Mouse (Mus musculus): ENCODE data around the gene Cdh23. TPM values are rescaled to one million over a fixed set of nuclear protein-coding genes. Genes with fewer than 3 reads are reported as not detected.
A peak's percentile ranks its signal among the peaks of the same experiment; 100 is the strongest.

Cdh23 gene
- polyA plus RNA-seq, 1 experiment from 2014 or later: 0.19 TPM

DNA sequence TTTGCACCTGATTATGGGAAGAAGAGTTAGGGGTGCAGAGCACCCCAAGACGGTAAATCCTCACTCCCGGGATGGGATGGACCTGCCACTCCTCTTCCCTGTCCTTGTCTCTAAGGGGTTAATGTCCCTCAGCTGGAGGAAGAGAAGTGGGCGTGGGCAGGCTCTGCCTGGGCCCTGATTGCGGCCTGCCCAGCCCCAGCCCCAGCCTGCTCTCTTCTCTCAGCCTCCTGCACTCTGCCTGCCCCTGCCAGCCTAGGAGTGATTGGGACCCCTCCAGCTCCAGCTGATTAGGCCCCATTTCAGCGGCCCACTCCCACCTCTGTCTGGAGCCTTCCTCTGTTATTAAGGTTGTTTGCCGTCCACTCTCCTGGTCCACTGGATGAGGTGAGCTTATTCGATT is 133.3 kb downstream of the Cdh23 start:
- Histone ChIP-seq H3K4me3 (no peak overlapping the region), H3K4me2 (no peak overlapping the region), H3K9ac (no peak overlapping the region), H3K4me1 (peaks cover 14% of the 10 kb centered on the region), H3K36me3 (no peaks in the 10 kb centered on the region), H3K9me3 (replicated peaks) (no peaks in the 10 kb centered on the region), H3K27me3 (replicated peaks) (0 out of 2 replicates have a peak, but pooled peaks cover 5% of the 10 kb centered on the region), H3K27ac (no peak overlapping the region)
- 31% methylated on average over 7 of the region's 7 CpGs for WGBS (ENCODE audit: insufficient replicate concordance)
- ATAC-seq: no peak

DNA sequence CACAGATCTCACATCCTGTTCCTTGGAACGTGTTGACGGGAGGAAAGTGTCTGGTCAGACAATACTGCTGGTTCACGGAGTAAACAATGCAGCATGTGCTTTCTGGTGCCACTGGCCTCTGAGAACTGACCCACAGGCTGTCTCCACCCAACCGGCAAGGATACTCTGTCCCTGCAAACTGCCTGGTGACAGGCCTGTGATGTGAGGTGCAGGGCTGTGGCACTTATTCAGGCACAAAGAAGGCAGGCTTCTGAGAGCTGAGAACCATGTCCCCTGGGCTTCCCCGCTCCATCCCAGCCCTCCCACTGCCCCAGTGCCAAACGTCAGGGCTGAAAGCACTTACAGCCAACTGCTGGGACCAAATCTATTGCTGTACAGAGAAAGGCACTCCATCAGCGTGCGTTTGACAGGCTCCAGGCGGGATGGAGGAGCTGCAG is 137.8 kb downstream of the Cdh23 start:
- no peak overlapping the region for H3K27ac ChIP-seq
- no peaks in the 10 kb centered on the region for H3K9me3 ChIP-seq (replicated peaks)
- H3K27me3 ChIP-seq (replicated peaks): no peaks in the 10 kb centered on the region
- H3K9ac ChIP-seq: no peak overlapping the region
- no peaks in the 10 kb centered on the region for H3K36me3 ChIP-seq
- ATAC-seq: no peak
- no peak overlapping the region for H3K4me3 ChIP-seq
- peaks cover 5% of the 10 kb centered on the region; the same call in 1 of the 2 replicates for H3K4me1 ChIP-seq
- WGBS (ENCODE audit: insufficient replicate concordance): 34% methylated on average over 9 of the region's 9 CpGs
- no peak overlapping the region for H3K4me2 ChIP-seq

GRCm38 (mm10) chr10:60552951-60553635 is 143.2 kb downstream of the Cdh23 start:
- H3K4me3 ChIP-seq: no peak overlapping the region
- no peak overlapping the region for H3K9ac ChIP-seq
- ATAC-seq: no peak
- WGBS (ENCODE audit: insufficient replicate concordance): 64% methylated on average over 4 of the region's 4 CpGs
- H3K27ac ChIP-seq: no peak overlapping the region
- H3K4me2 ChIP-seq: no peak overlapping the region
- H3K36me3 ChIP-seq: no peaks in the 10 kb centered on the region
- H3K27me3 ChIP-seq (replicated peaks): no peaks in the 10 kb centered on the region
- H3K4me1 ChIP-seq: no peaks in the 10 kb centered on the region
- H3K9me3 ChIP-seq (replicated peaks): no peaks in the 10 kb centered on the region

DNA sequence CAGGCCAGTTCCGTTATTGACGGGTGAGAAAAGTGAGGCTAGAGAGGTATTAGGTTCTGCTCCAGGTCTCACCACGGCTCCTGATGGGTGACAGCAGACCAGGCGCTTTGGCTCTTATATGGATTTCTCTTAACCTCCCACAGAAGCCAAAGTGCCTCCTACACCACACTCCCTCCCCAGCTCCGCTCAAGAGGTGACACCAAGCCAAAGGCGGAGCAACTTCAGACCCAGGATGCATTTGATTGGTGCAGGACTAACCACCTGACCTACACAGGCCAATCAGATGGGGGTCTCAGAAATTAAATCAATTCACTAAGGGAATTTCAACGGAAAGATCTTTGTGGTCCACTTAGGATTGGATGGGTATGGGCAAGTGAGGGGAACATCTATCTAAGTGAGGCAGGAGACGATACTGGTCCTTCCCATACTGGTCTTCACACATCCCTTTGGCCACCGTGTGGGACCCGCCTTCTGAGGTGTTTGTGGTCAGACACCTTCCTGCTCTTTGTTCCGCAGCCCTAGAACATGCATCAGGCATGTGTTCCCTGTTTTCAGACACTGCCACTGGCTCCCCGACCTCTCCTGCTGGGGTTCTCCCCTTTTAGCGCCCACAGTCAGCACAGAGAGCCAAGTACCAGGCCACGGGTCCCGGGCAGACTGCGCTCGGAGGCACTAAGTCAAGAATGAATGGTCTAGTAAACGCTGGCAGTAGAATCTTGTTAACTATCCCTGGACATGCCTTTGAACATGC is 157.0 kb downstream of the Cdh23 start:
- no peak overlapping the region for H3K4me2 ChIP-seq
- no peak for ATAC-seq
- no peaks in the 10 kb centered on the region for H3K9me3 ChIP-seq (replicated peaks)
- no peak overlapping the region for H3K9ac ChIP-seq
- WGBS (ENCODE audit: insufficient replicate concordance): 57% methylated on average over 18 of the region's 18 CpGs
- peaks cover 5% of the 10 kb centered on the region; the same call in 1 of the 2 replicates for H3K27me3 ChIP-seq (replicated peaks)
- 0 out of 2 replicates have a peak, but pooled peaks cover 7% of the 10 kb centered on the region for H3K4me1 ChIP-seq
- no peak overlapping the region for H3K27ac ChIP-seq
- no peak overlapping the region for H3K4me3 ChIP-seq
- no peaks in the 10 kb centered on the region for H3K36me3 ChIP-seq

DNA sequence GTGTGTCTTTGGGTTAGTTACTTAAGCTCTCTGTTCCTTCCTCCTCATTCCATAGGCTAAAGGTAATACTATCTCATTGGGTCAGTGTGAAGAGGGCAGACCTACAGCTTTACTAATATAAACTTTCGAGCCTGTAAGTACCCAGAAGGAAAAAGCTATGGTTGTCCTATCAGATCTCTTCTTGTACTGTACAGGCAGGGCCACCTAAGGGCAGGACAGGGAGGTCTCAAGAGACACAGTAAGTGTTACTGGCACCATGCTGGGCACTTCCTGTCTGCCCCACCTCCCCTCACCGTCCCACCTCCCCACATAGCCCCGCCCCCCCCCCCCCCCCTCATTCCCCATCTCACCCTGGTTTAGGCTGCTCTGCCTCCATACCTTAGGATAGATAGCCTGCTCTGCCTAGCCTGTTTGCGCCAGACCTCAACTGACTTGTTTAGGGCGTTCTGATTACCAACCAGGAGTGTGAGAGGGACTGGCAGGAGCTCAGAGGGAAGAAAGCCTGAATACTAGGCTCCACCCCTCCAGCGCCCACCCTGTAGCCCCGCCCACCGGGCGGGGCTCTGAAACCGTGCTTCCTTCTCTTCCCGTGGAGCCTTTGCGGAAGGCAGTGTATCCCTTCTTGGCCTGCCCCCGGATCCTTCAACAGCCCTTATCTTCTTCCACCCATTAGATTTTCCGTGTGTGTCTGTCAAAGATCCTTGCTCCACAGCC is 160.0 kb downstream of the Cdh23 start:
- Histone ChIP-seq H3K9me3 (replicated peaks) (no peaks in the 10 kb centered on the region), H3K4me2 (peak overlapping the region; percentile 40), H3K36me3 (no peaks in the 10 kb centered on the region), H3K4me1 (0 out of 2 replicates have a peak, but pooled peaks cover 7% of the 10 kb centered on the region), H3K4me3 (0 out of 2 replicates have a peak overlapping the region, but pooled peaks have one; percentile 3), H3K27me3 (replicated peaks) (peaks cover 5% of the 10 kb centered on the region; the same call in 1 of the 2 replicates), H3K27ac (no peak overlapping the region), H3K9ac (no peak overlapping the region)
- ATAC-seq: no peak
- WGBS (ENCODE audit: insufficient replicate concordance): 10% methylated on average over 14 of the region's 14 CpGs

DNA sequence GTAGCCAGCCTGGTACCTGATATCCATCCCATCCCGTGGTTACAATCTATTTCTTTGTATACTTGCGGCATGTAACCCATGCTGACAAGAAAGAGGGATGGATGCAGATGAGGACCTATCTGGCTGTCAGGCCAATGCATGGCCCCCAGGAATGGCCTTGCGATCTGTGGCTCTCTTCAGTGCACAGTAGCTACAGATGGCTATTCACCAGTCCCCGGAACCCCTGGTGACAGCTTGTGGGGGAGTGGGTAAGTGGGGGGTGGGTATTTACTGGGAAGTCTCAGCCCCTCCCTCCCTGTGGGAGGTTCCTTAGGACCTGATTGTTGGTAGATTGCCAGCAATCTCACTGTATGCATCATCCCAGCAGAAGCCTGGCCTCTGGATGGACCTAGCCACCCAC is 163.8 kb downstream of the Cdh23 start:
- WGBS (ENCODE audit: insufficient replicate concordance): 53% methylated on average over 4 of the region's 4 CpGs
- no peaks in the 10 kb centered on the region for H3K9me3 ChIP-seq (replicated peaks)
- ATAC-seq: no peak
- no peak overlapping the region for H3K9ac ChIP-seq
- no peak overlapping the region for H3K4me3 ChIP-seq
- no peak overlapping the region for H3K27ac ChIP-seq
- H3K36me3 ChIP-seq: no peaks in the 10 kb centered on the region
- H3K27me3 ChIP-seq (replicated peaks): peaks cover 5% of the 10 kb centered on the region; the same call in 1 of the 2 replicates
- 0 out of 2 replicates have a peak, but pooled peaks cover 7% of the 10 kb centered on the region for H3K4me1 ChIP-seq
- no peak overlapping the region for H3K4me2 ChIP-seq

DNA sequence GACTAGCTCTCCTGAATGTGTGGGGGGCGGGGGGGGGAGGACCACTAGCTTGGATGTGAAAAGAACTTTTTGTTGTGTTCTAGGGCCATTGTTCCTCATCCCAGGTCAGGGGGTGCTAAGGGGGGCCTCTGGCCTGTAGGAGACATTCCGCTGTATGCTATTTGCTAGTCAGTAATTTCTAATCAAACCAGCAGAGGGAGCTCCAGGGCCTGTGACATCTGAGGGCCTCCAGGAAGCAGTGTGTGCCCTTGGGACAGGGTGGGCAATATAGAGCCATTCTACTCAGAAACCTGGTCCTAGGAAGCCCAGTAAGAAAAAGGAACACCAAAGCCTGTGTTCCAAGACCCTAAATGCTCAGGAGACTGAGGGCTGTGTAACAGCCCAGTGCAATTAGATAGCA is 164.9 kb downstream of the Cdh23 start:
- ATAC-seq: no peak
- 0 out of 2 replicates have a peak, but pooled peaks cover 3% of the 10 kb centered on the region for H3K4me1 ChIP-seq

DNA sequence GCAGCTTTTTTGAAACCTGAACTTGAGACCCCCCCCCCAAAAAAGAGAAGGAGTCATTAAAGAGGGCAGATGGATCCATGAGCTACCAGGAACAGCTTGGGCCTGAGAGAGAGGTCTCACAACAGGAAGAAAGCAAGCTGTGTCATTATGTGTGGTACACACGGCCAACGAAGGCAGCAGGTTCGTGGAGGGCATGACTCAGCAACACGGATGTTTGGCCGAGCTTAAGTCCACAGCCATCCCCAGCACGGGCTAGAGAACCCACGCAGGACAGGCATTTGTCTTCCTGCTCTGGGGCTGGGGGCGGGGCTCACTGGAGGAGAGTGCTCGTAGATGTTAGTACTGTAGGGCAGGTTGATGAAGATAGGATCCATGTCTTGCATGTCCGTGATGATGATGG is 165.7 kb downstream of the Cdh23 start:
- Histone ChIP-seq H3K27me3 (replicated peaks) (peaks cover 5% of the 10 kb centered on the region; the same call in 1 of the 2 replicates), H3K4me2 (no peak overlapping the region), H3K4me1 (no peaks in the 10 kb centered on the region), H3K27ac (no peak overlapping the region), H3K4me3 (no peak overlapping the region), H3K9me3 (replicated peaks) (no peaks in the 10 kb centered on the region), H3K9ac (no peak overlapping the region), H3K36me3 (no peaks in the 10 kb centered on the region)
- ATAC-seq: no peak
- 41% methylated on average over 10 of the region's 10 CpGs for WGBS (ENCODE audit: insufficient replicate concordance)

More for the DNA sequence above, 164.9 kb downstream of the Cdh23 start:
- H3K9ac ChIP-seq: no peak overlapping the region
- H3K4me3 ChIP-seq: no peak overlapping the region
- H3K9me3 ChIP-seq (replicated peaks): no peaks in the 10 kb centered on the region
- peaks cover 5% of the 10 kb centered on the region; the same call in 1 of the 2 replicates for H3K27me3 ChIP-seq (replicated peaks)
- H3K36me3 ChIP-seq: no peaks in the 10 kb centered on the region
- no peak overlapping the region for H3K4me2 ChIP-seq
- H3K27ac ChIP-seq: no peak overlapping the region
- 20% methylated on average over 2 of the region's 2 CpGs for WGBS (ENCODE audit: insufficient replicate concordance)

- H3K9ac ChIP-seq: no peak overlapping the region
- 52% methylated on average over 7 of the region's 7 CpGs for WGBS (ENCODE audit: insufficient replicate concordance)
- 0 out of 2 replicates have a peak, but pooled peaks cover 4% of the 10 kb centered on the region for H3K27me3 ChIP-seq (replicated peaks)
- H3K4me2 ChIP-seq: no peak overlapping the region
- H3K36me3 ChIP-seq: no peaks in the 10 kb centered on the region
- no peaks in the 10 kb centered on the region for H3K4me1 ChIP-seq
- H3K9me3 ChIP-seq (replicated peaks): no peaks in the 10 kb centered on the region
- no peak overlapping the region for H3K4me3 ChIP-seq
- ATAC-seq: no peak
- H3K27ac ChIP-seq: no peak overlapping the region
These were observed 168.3 kb downstream of the Cdh23 start for GRCm38 (mm10) chr10:60527949-60528348.

- Histone ChIP-seq H3K4me3 (no peak overlapping the region), H3K4me1 (no peaks in the 10 kb centered on the region), H3K9me3 (replicated peaks) (no peaks in the 10 kb centered on the region), H3K4me2 (no peak overlapping the region), H3K27ac (no peak overlapping the region), H3K36me3 (no peaks in the 10 kb centered on the region), H3K27me3 (replicated peaks) (0 out of 2 replicates have a peak, but pooled peaks cover 9% of the 10 kb centered on the region), H3K9ac (no peak overlapping the region)
- 78% methylated on average over 8 of the region's 8 CpGs for WGBS (ENCODE audit: insufficient replicate concordance)
- no peak for ATAC-seq
These were observed 171.2 kb downstream of the Cdh23 start for GRCm38 (mm10) chr10:60525081-60525480.

GRCm38 (mm10) chr10:60516286-60516685 is 180.0 kb downstream of the Cdh23 start:
- Histone ChIP-seq H3K4me3 (no peak overlapping the region), H3K4me1 (no peaks in the 10 kb centered on the region), H3K9ac (no peak overlapping the region), H3K27ac (no peak overlapping the region), H3K36me3 (no peaks in the 10 kb centered on the region), H3K27me3 (replicated peaks) (0 out of 2 replicates have a peak, but pooled peaks cover 5% of the 10 kb centered on the region), H3K9me3 (replicated peaks) (no peaks in the 10 kb centered on the region), H3K4me2 (no peak overlapping the region)
- 72% methylated on average over 11 of the region's 11 CpGs for WGBS (ENCODE audit: insufficient replicate concordance)
- no peak for ATAC-seq

Measured in liver, embryonic 12.5 days (tissue).